Mouse (Mus musculus): ENCODE measurements around the gene Ap1m2. TPM values are rescaled to one million over a fixed set of nuclear protein-coding genes. Genes with fewer than 3 reads are reported as not detected.
"Not testable (repeated sequence)": the region's sequence is repeated elsewhere in the genome, so short reads cannot be mapped to it uniquely, and the experiment has no call there.

The Ap1m2 gene
- polyA plus RNA-seq, 1 experiment from 2014 or later: 77.7 TPM

GRCm38 (mm10) chr9:21311695-21312094 lies 442 bp downstream of the Ap1m2 start:
- Histone ChIP-seq H3K27me3 (ENCODE audit: control insufficient read depth, insufficient read depth, low read length) (0 out of 2 replicates have a peak, but pooled peaks cover 5% of the 10 kb centered on the region), H3K9ac (ENCODE audit: low read length) (peak overlapping the region; percentile 69), H3K4me3 (replicated peaks; ENCODE audit: low read length) (peak overlapping the region; percentile 44), H3K4me1 (ENCODE audit: control insufficient read depth, insufficient read depth, low read length) (no peaks in the 10 kb centered on the region), H3K36me3 (ENCODE audit: control insufficient read depth, insufficient read depth, low read length) (no peaks in the 10 kb centered on the region), H3K27ac (ENCODE audit: low read length) (no peak overlapping the region), H3K4me2 (ENCODE audit: low read depth, low read length) (peak overlapping the region; percentile 41), H3K9me3 (replicated peaks; ENCODE audit: control insufficient read depth, low read length) (no peaks in the 10 kb centered on the region)
- ATAC-seq (ENCODE audit: insufficient read depth, low FRiP score): 0 out of 2 replicates have a peak, but pooled peaks have one; percentile 9
- 25% methylated on average over 7 of the region's 7 CpGs for WGBS

DNA sequence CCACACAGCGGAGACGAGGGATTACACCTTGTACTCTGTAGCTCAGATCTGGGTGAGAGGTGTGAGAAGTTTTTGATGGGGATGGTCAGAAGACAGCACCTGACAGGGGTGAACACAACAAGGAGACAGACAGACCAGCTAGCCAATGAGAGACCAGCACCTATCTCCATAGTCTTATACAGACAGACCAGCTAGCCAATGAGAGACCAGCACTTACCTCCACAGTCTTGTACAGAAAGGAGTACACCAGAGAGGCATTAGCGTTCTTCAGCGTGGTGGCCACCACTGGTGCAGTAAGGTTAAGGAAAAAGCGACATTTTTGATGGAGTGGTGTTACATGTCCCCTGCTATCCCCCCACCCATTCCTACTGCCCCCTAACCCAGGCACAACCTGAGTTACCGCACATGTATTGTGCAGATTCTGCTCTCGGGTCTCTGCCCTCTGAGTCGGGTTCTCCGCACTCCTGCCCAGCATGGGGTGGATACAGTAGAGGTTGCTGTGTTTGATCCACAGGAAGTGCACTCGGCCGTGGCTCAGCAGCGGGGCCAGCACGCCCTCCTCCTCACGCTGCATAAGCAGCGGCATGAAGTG lies 2.9 kb downstream of the Ap1m2 start:
- H3K36me3 ChIP-seq (ENCODE audit: control insufficient read depth, insufficient read depth, low read length): no peaks in the 10 kb centered on the region
- no peak overlapping the region for H3K4me2 ChIP-seq (ENCODE audit: low read depth, low read length)
- H3K4me1 ChIP-seq (ENCODE audit: control insufficient read depth, insufficient read depth, low read length): no peaks in the 10 kb centered on the region
- no peaks in the 10 kb centered on the region for H3K9me3 ChIP-seq (replicated peaks; ENCODE audit: control insufficient read depth, low read length)
- no peak for ATAC-seq (ENCODE audit: insufficient read depth, low FRiP score)
- no peak overlapping the region for H3K4me3 ChIP-seq (replicated peaks; ENCODE audit: low read length)
- 0 out of 2 replicates have a peak, but pooled peaks cover 5% of the 10 kb centered on the region for H3K27me3 ChIP-seq (ENCODE audit: control insufficient read depth, insufficient read depth, low read length)
- no peak overlapping the region for H3K9ac ChIP-seq (ENCODE audit: low read length)
- WGBS: 67% methylated on average over 15 of the region's 15 CpGs
- no peak overlapping the region for H3K27ac ChIP-seq (ENCODE audit: low read length)

GRCm38 (mm10) chr9:21305065-21305464 lies 7.1 kb downstream of the Ap1m2 start:
- Histone ChIP-seq H3K27me3 (ENCODE audit: control insufficient read depth, insufficient read depth, low read length) (no peaks in the 10 kb centered on the region), H3K27ac (ENCODE audit: low read length) (no peak overlapping the region), H3K4me1 (ENCODE audit: control insufficient read depth, insufficient read depth, low read length) (no peaks in the 10 kb centered on the region), H3K4me3 (replicated peaks; ENCODE audit: low read length) (no peak overlapping the region), H3K4me2 (ENCODE audit: low read depth, low read length) (no peak overlapping the region), H3K36me3 (ENCODE audit: control insufficient read depth, insufficient read depth, low read length) (no peaks in the 10 kb centered on the region), H3K9me3 (replicated peaks; ENCODE audit: control insufficient read depth, low read length) (no peaks in the 10 kb centered on the region), H3K9ac (ENCODE audit: low read length) (no peak overlapping the region)
- WGBS: 76% methylated on average over 7 of the region's 7 CpGs
- no peak for ATAC-seq (ENCODE audit: insufficient read depth, low FRiP score)

- Histone ChIP-seq H3K36me3 (ENCODE audit: control insufficient read depth, insufficient read depth, low read length) (no peaks in the 10 kb centered on the region), H3K9ac (ENCODE audit: low read length) (no peak overlapping the region), H3K4me2 (ENCODE audit: low read depth, low read length) (no peak overlapping the region), H3K4me3 (replicated peaks; ENCODE audit: low read length) (no peak overlapping the region), H3K4me1 (ENCODE audit: control insufficient read depth, insufficient read depth, low read length) (no peaks in the 10 kb centered on the region), H3K27ac (ENCODE audit: low read length) (no peak overlapping the region), H3K27me3 (ENCODE audit: control insufficient read depth, insufficient read depth, low read length) (no peaks in the 10 kb centered on the region), H3K9me3 (replicated peaks; ENCODE audit: control insufficient read depth, low read length) (no peaks in the 10 kb centered on the region)
- ATAC-seq (ENCODE audit: insufficient read depth, low FRiP score): no peak; the same call in 1 of the 2 replicates
- WGBS: 83% methylated on average over 10 of the region's 10 CpGs
Observed at GRCm38 (mm10) chr9:21299014-21299413, 13.1 kb downstream of the Ap1m2 start.

GRCm38 (mm10) chr9:21292271-21292670 lies 19.9 kb downstream of the Ap1m2 start:
- no peak for ATAC-seq (ENCODE audit: insufficient read depth, low FRiP score)
- Histone ChIP-seq H3K9ac (ENCODE audit: low read length) (0 out of 2 replicates have a peak overlapping the region, but pooled peaks have one; percentile 5), H3K27ac (ENCODE audit: low read length) (no peak overlapping the region), H3K9me3 (replicated peaks; ENCODE audit: control insufficient read depth, low read length) (no peaks in the 10 kb centered on the region), H3K4me3 (replicated peaks; ENCODE audit: low read length) (no peak overlapping the region), H3K4me2 (ENCODE audit: low read depth, low read length) (peak overlapping the region; percentile 62; the same call in 1 of the 2 replicates), H3K4me1 (ENCODE audit: control insufficient read depth, insufficient read depth, low read length) (peaks cover 16% of the 10 kb centered on the region), H3K27me3 (ENCODE audit: control insufficient read depth, insufficient read depth, low read length) (no peaks in the 10 kb centered on the region), H3K36me3 (ENCODE audit: control insufficient read depth, insufficient read depth, low read length) (no peaks in the 10 kb centered on the region)
- WGBS: 87% methylated on average over 3 of the region's 3 CpGs

- 15% methylated on average over 7 of the region's 7 CpGs for WGBS
- not testable (repeated sequence) for H3K36me3 ChIP-seq (ENCODE audit: control insufficient read depth, insufficient read depth, low read length); ATAC-seq (ENCODE audit: insufficient read depth, low FRiP score)
Observed at GRCm38 (mm10) chr9:21291868-21292267, 20.3 kb downstream of the Ap1m2 start.

GRCm38 (mm10) chr9:21291022-21291787 lies 20.9 kb downstream of the Ap1m2 start, which contains the start of gene Cdkn2d:
Cdkn2d (minus strand) TSS chr9:21291407.
- Histone ChIP-seq H3K9ac (ENCODE audit: low read length) (peak within 1 kb of the TSS; percentile 82), H3K27me3 (ENCODE audit: control insufficient read depth, insufficient read depth, low read length) (no peaks in the 10 kb centered on the region), H3K4me3 (replicated peaks; ENCODE audit: low read length) (peak within 1 kb of the TSS; percentile 71), H3K4me2 (ENCODE audit: low read depth, low read length) (peak within 1 kb of the TSS; percentile 73), H3K9me3 (replicated peaks; ENCODE audit: control insufficient read depth, low read length) (no peaks in the 10 kb centered on the region), H3K36me3 (ENCODE audit: control insufficient read depth, insufficient read depth, low read length) (no peaks in the 10 kb centered on the region), H3K4me1 (ENCODE audit: control insufficient read depth, insufficient read depth, low read length) (peaks cover 26% of the 10 kb centered on the region), H3K27ac (ENCODE audit: low read length) (peak within 1 kb of the TSS; percentile 91)
- peak; percentile 95 for ATAC-seq (ENCODE audit: insufficient read depth, low FRiP score)
- WGBS: under 1% methylated on average over 51 of the region's 51 CpGs

More at GRCm38 (mm10) chr9:21291868-21292267, 20.3 kb downstream of the Ap1m2 start:
- Histone ChIP-seq H3K4me1 (ENCODE audit: control insufficient read depth, insufficient read depth, low read length) (peaks cover 20% of the 10 kb centered on the region), H3K4me2 (ENCODE audit: low read depth, low read length) (peak overlapping the region; percentile 62), H3K27ac (ENCODE audit: low read length) (peak overlapping the region; percentile 91), H3K4me3 (replicated peaks; ENCODE audit: low read length) (peak overlapping the region; percentile 71), H3K9ac (ENCODE audit: low read length) (peak overlapping the region; percentile 62)
- not testable (repeated sequence) for H3K27me3 ChIP-seq (ENCODE audit: control insufficient read depth, insufficient read depth, low read length); H3K9me3 ChIP-seq (replicated peaks; ENCODE audit: control insufficient read depth, low read length)

GRCm38 (mm10) chr9:21290589-21290988 lies 21.5 kb downstream of the Ap1m2 start:
- H3K4me3 ChIP-seq (replicated peaks; ENCODE audit: low read length): peak overlapping the region; percentile 71
- peaks cover 27% of the 10 kb centered on the region for H3K4me1 ChIP-seq (ENCODE audit: control insufficient read depth, insufficient read depth, low read length)
- 0% methylated on average over 20 of the region's 20 CpGs for WGBS
- no peaks in the 10 kb centered on the region for H3K36me3 ChIP-seq (ENCODE audit: control insufficient read depth, insufficient read depth, low read length)
- H3K27ac ChIP-seq (ENCODE audit: low read length): peak overlapping the region; percentile 69
- no peaks in the 10 kb centered on the region for H3K9me3 ChIP-seq (replicated peaks; ENCODE audit: control insufficient read depth, low read length)
- no peaks in the 10 kb centered on the region for H3K27me3 ChIP-seq (ENCODE audit: control insufficient read depth, insufficient read depth, low read length)
- peak overlapping the region; percentile 82 for H3K9ac ChIP-seq (ENCODE audit: low read length)
- peak overlapping the region; percentile 73 for H3K4me2 ChIP-seq (ENCODE audit: low read depth, low read length)
- ATAC-seq (ENCODE audit: insufficient read depth, low FRiP score): no peak

- no peak overlapping the region; the same call in 1 of the 2 replicates for H3K9ac ChIP-seq (ENCODE audit: low read length)
- H3K4me1 ChIP-seq (ENCODE audit: control insufficient read depth, insufficient read depth, low read length): peaks cover 27% of the 10 kb centered on the region
- WGBS: 86% methylated on average over 2 of the region's 2 CpGs
- no peaks in the 10 kb centered on the region for H3K36me3 ChIP-seq (ENCODE audit: control insufficient read depth, insufficient read depth, low read length)
- no peak overlapping the region; the same call in 1 of the 2 replicates for H3K27ac ChIP-seq (ENCODE audit: low read length)
- H3K9me3 ChIP-seq (replicated peaks; ENCODE audit: control insufficient read depth, low read length): no peaks in the 10 kb centered on the region
- no peak for ATAC-seq (ENCODE audit: insufficient read depth, low FRiP score)
- peak overlapping the region; percentile 71 for H3K4me3 ChIP-seq (replicated peaks; ENCODE audit: low read length)
- H3K27me3 ChIP-seq (ENCODE audit: control insufficient read depth, insufficient read depth, low read length): no peaks in the 10 kb centered on the region
- peak overlapping the region; percentile 73 for H3K4me2 ChIP-seq (ENCODE audit: low read depth, low read length)
Observed at GRCm38 (mm10) chr9:21289337-21289671, 22.8 kb downstream of the Ap1m2 start.

Data from stomach, embryonic 16.5 days (tissue).